Mouse (Mus musculus): ENCODE measurements around the gene Svbp. TPM values are rescaled to one million over a fixed set of nuclear protein-coding genes. Genes with fewer than 3 reads are reported as not detected.

The Svbp gene
- polyA plus RNA-seq, 1 experiment from 2014 or later, result 221 TPM

- peaks cover 10% of the 10 kb centered on the region for H3K4me1 ChIP-seq (replicated peaks)
- peak within 1 kb of the TSS; percentile 78 for H3K4me3 ChIP-seq
- peak within 1 kb of the TSS; percentile 81 for H3K9ac ChIP-seq
- H3K27ac ChIP-seq (replicated peaks), result peak within 1 kb of the TSS; percentile 69
- ATAC-seq (ENCODE audit: low FRiP score, low read depth), result peak; percentile 100
- H3K4me2 ChIP-seq, result peak within 1 kb of the TSS; percentile 64
- under 1% methylated on average over 40 of the region's 40 CpGs for WGBS
- H3K36me3 ChIP-seq, result peaks cover 9% of the 10 kb centered on the region; the same call in 1 of the 2 replicates
- no peaks in the 10 kb centered on the region for H3K27me3 ChIP-seq
- no peaks in the 10 kb centered on the region for H3K9me3 ChIP-seq
These were observed 21.2 kb upstream of the Svbp start, which contains the start of gene Zfp691 for GRCm38 (mm10) chr4:119173851-119174453. Zfp691 (minus strand) TSS chr4:119174195.

GRCm38 (mm10) chr4:119177702-119178101 lies 17.4 kb upstream of the Svbp start:
- Histone ChIP-seq H3K4me3 (no peak overlapping the region), H3K27me3 (no peaks in the 10 kb centered on the region), H3K4me1 (replicated peaks) (peaks cover 7% of the 10 kb centered on the region), H3K36me3 (no peaks in the 10 kb centered on the region), H3K9ac (no peak overlapping the region), H3K9me3 (no peaks in the 10 kb centered on the region), H3K4me2 (no peak overlapping the region), H3K27ac (replicated peaks) (no peak overlapping the region)
- 76% methylated on average over 5 of the region's 5 CpGs for WGBS
- no peak for ATAC-seq (ENCODE audit: low FRiP score, low read depth)

- Histone ChIP-seq H3K36me3 (no peaks in the 10 kb centered on the region), H3K4me3 (no peak overlapping the region), H3K4me2 (no peak overlapping the region), H3K4me1 (replicated peaks) (peaks cover under 1% of the 10 kb centered on the region; the same call in 1 of the 2 replicates), H3K27ac (replicated peaks) (no peak overlapping the region), H3K9me3 (no peaks in the 10 kb centered on the region), H3K9ac (no peak overlapping the region), H3K27me3 (no peaks in the 10 kb centered on the region)
- 76% methylated on average over 18 of the region's 18 CpGs for WGBS
- ATAC-seq (ENCODE audit: low FRiP score, low read depth), result no peak
These were observed 16.8 kb upstream of the Svbp start for GRCm38 (mm10) chr4:119178331-119178730.

- no peaks in the 10 kb centered on the region for H3K9me3 ChIP-seq
- H3K27me3 ChIP-seq, result no peaks in the 10 kb centered on the region
- no peak overlapping the region for H3K4me2 ChIP-seq
- no peak for ATAC-seq (ENCODE audit: low FRiP score, low read depth)
- no peak overlapping the region for H3K9ac ChIP-seq
- H3K27ac ChIP-seq (replicated peaks), result no peak overlapping the region
- H3K36me3 ChIP-seq, result no peaks in the 10 kb centered on the region
- no peaks in the 10 kb centered on the region for H3K4me1 ChIP-seq (replicated peaks)
- H3K4me3 ChIP-seq, result no peak overlapping the region
- 50% methylated on average over 4 of the region's 4 CpGs for WGBS
These were observed 14.9 kb upstream of the Svbp start for GRCm38 (mm10) chr4:119180133-119180707.

- no peak overlapping the region for H3K4me3 ChIP-seq
- H3K36me3 ChIP-seq, result no peaks in the 10 kb centered on the region
- H3K27me3 ChIP-seq, result no peaks in the 10 kb centered on the region
- no peak overlapping the region for H3K4me2 ChIP-seq
- H3K9ac ChIP-seq, result no peak overlapping the region
- no peak overlapping the region for H3K27ac ChIP-seq (replicated peaks)
- ATAC-seq (ENCODE audit: low FRiP score, low read depth), result no peak
- WGBS, result 91% methylated on average over 9 of the region's 9 CpGs
- no peaks in the 10 kb centered on the region for H3K9me3 ChIP-seq
- no peaks in the 10 kb centered on the region for H3K4me1 ChIP-seq (replicated peaks)
These were observed 13.7 kb upstream of the Svbp start for GRCm38 (mm10) chr4:119181456-119181855.

GRCm38 (mm10) chr4:119183525-119183924 lies 11.6 kb upstream of the Svbp start:
- Histone ChIP-seq H3K36me3 (no peaks in the 10 kb centered on the region), H3K4me3 (no peak overlapping the region), H3K27ac (replicated peaks) (no peak overlapping the region), H3K9me3 (no peaks in the 10 kb centered on the region), H3K9ac (no peak overlapping the region), H3K4me2 (no peak overlapping the region), H3K4me1 (replicated peaks) (no peaks in the 10 kb centered on the region), H3K27me3 (no peaks in the 10 kb centered on the region)
- WGBS, result 54% methylated on average over 1 of the region's 1 CpGs
- ATAC-seq (ENCODE audit: low FRiP score, low read depth), result no peak

- no peaks in the 10 kb centered on the region for H3K9me3 ChIP-seq
- no peaks in the 10 kb centered on the region for H3K36me3 ChIP-seq
- H3K4me2 ChIP-seq, result no peak overlapping the region
- no peak overlapping the region for H3K4me3 ChIP-seq
- no peak overlapping the region for H3K27ac ChIP-seq (replicated peaks)
- H3K9ac ChIP-seq, result no peak overlapping the region
- 83% methylated on average over 4 of the region's 4 CpGs for WGBS
- H3K27me3 ChIP-seq, result no peaks in the 10 kb centered on the region
- no peak for ATAC-seq (ENCODE audit: low FRiP score, low read depth)
- H3K4me1 ChIP-seq (replicated peaks), result no peaks in the 10 kb centered on the region
These were observed 9.3 kb upstream of the Svbp start for GRCm38 (mm10) chr4:119185771-119186170.

- Histone ChIP-seq H3K9me3 (no peaks in the 10 kb centered on the region), H3K36me3 (no peaks in the 10 kb centered on the region), H3K4me3 (no peak overlapping the region), H3K9ac (no peak overlapping the region), H3K4me1 (replicated peaks) (no peaks in the 10 kb centered on the region), H3K27me3 (no peaks in the 10 kb centered on the region), H3K27ac (replicated peaks) (no peak overlapping the region), H3K4me2 (no peak overlapping the region)
- ATAC-seq (ENCODE audit: low FRiP score, low read depth), result no peak
- WGBS, result 61% methylated on average over 11 of the region's 11 CpGs
These were observed 6.9 kb upstream of the Svbp start for GRCm38 (mm10) chr4:119188060-119188785.

GRCm38 (mm10) chr4:119189392-119189791 lies 5.7 kb upstream of the Svbp start:
- no peaks in the 10 kb centered on the region for H3K36me3 ChIP-seq
- no peak overlapping the region for H3K4me2 ChIP-seq
- no peaks in the 10 kb centered on the region for H3K4me1 ChIP-seq (replicated peaks)
- ATAC-seq (ENCODE audit: low FRiP score, low read depth), result no peak
- H3K27me3 ChIP-seq, result no peaks in the 10 kb centered on the region
- H3K4me3 ChIP-seq, result no peak overlapping the region
- WGBS, result 34% methylated on average over 6 of the region's 6 CpGs
- H3K9ac ChIP-seq, result no peak overlapping the region
- H3K9me3 ChIP-seq, result no peaks in the 10 kb centered on the region
- H3K27ac ChIP-seq (replicated peaks), result no peak overlapping the region

GRCm38 (mm10) chr4:119189864-119190263 lies 5.2 kb upstream of the Svbp start, which contains the start of gene Ermap:
Ermap (minus strand) TSS chr4:119190011.
- H3K4me2 ChIP-seq, result no peak within 1 kb of the TSS
- ATAC-seq (ENCODE audit: low FRiP score, low read depth), result no peak
- 66% methylated on average over 6 of the region's 6 CpGs for WGBS

GRCm38 (mm10) chr4:119190618-119191017 lies 4.5 kb upstream of the Svbp start:
- no peak overlapping the region for H3K27ac ChIP-seq (replicated peaks)
- no peaks in the 10 kb centered on the region for H3K27me3 ChIP-seq
- 0 out of 2 replicates have a peak, but pooled peaks cover under 1% of the 10 kb centered on the region for H3K4me1 ChIP-seq (replicated peaks)
- ATAC-seq (ENCODE audit: low FRiP score, low read depth), result no peak
- H3K4me2 ChIP-seq, result no peak overlapping the region
- no peak overlapping the region for H3K9ac ChIP-seq
- H3K4me3 ChIP-seq, result no peak overlapping the region
- H3K36me3 ChIP-seq, result no peaks in the 10 kb centered on the region
- no peaks in the 10 kb centered on the region for H3K9me3 ChIP-seq
- 88% methylated on average over 8 of the region's 8 CpGs for WGBS

More at GRCm38 (mm10) chr4:119189864-119190263, 5.2 kb upstream of the Svbp start, which contains the start of gene Ermap:
- no peak within 1 kb of the TSS for H3K9ac ChIP-seq
- no peaks in the 10 kb centered on the region for H3K9me3 ChIP-seq
- H3K4me3 ChIP-seq, result no peak within 1 kb of the TSS
- no peak within 1 kb of the TSS for H3K27ac ChIP-seq (replicated peaks)
- H3K4me1 ChIP-seq (replicated peaks), result no peaks in the 10 kb centered on the region
- H3K27me3 ChIP-seq, result no peaks in the 10 kb centered on the region
- H3K36me3 ChIP-seq, result no peaks in the 10 kb centered on the region

- Histone ChIP-seq H3K27ac (replicated peaks) (no peak overlapping the region), H3K27me3 (no peaks in the 10 kb centered on the region), H3K4me2 (no peak overlapping the region), H3K36me3 (no peaks in the 10 kb centered on the region), H3K4me1 (replicated peaks) (0 out of 2 replicates have a peak, but pooled peaks cover 7% of the 10 kb centered on the region), H3K9me3 (no peaks in the 10 kb centered on the region), H3K9ac (no peak overlapping the region), H3K4me3 (no peak overlapping the region)
- WGBS, result 76% methylated on average over 3 of the region's 3 CpGs
- ATAC-seq (ENCODE audit: low FRiP score, low read depth), result no peak
These were observed 3.8 kb upstream of the Svbp start for GRCm38 (mm10) chr4:119191273-119191672.

Measured in hindbrain, embryonic 15.5 days (tissue).